Mouse (Mus musculus): ENCODE results near the gene Stx4a. TPM values are rescaled to one million over a fixed set of nuclear protein-coding genes. Genes with fewer than 3 reads are reported as not detected.

The Stx4a gene
- total and polyA plus RNA-seq, 3 experiments, result 54.0 to 102 (median 79.6) TPM

- no peak for DNase-seq
These were observed 74.3 kb downstream of the Stx4a start for GRCm38 (mm10) chr7:127898179-127898956.

Other genes with a start within 250 kb of the Stx4a start
- 10 to 100 TPM in 1 of 2 experiments, 1 to 10 TPM in 1; 7.6 to 11.4 TPM for gene Ccdc189, start 235.7 kb upstream of the Stx4a start, total RNA-seq (2021)
- gene Ccdc189, start 235.7 kb upstream of the Stx4a start, polyA plus RNA-seq (2012; rRNA removed), result 4.8 and 6.1 TPM in 2 replicates
- gene Rnf40, start 235.5 kb upstream of the Stx4a start, total RNA-seq (2021), result 10 to 100 TPM; 54.9 to 55.7 TPM
- gene Rnf40, start 235.5 kb upstream of the Stx4a start, polyA plus RNA-seq (2012; rRNA removed), result 19.3 and 23.3 TPM in 2 replicates
- gene Zfp629, start 208.5 kb upstream of the Stx4a start, total RNA-seq (2021), result 10 to 100 TPM; 16.3 to 21.2 TPM
- gene Zfp629, start 208.5 kb upstream of the Stx4a start, polyA plus RNA-seq (2012; rRNA removed), result 14.0 and 15.5 TPM in 2 replicates
- 10 to 100 TPM; 70.9 to 86.0 TPM for gene Bcl7c, start 115.4 kb upstream of the Stx4a start, total RNA-seq (2021)
- 70.5 and 78.0 TPM in 2 replicates for gene Bcl7c, start 115.4 kb upstream of the Stx4a start, polyA plus RNA-seq (2012; rRNA removed)
- gene Ctf1, start 111.6 kb upstream of the Stx4a start, total RNA-seq (2021), result 1 to 10 TPM; 3.3 to 3.7 TPM
- 18.9 and 22.1 TPM in 2 replicates for gene Ctf1, start 111.6 kb upstream of the Stx4a start, polyA plus RNA-seq (2012; rRNA removed)
- gene Ctf2, start 92.1 kb upstream of the Stx4a start, total RNA-seq (2021), result not detected
- not detected in 2 replicates for gene Ctf2, start 92.1 kb upstream of the Stx4a start, polyA plus RNA-seq (2012; rRNA removed)
- 10 to 100 TPM in 1 of 2 experiments, 1 to 10 TPM in 1; 9.5 to 11.6 TPM for gene Fbxl19, start 79.8 kb upstream of the Stx4a start, total RNA-seq (2021)
- gene Fbxl19, start 79.8 kb upstream of the Stx4a start, polyA plus RNA-seq (2012; rRNA removed), result 34.5 and 42.6 TPM in 2 replicates
- 10 to 100 TPM; 28.3 to 32.8 TPM for gene Orai3, start 54.5 kb upstream of the Stx4a start, total RNA-seq (2021)
- gene Orai3, start 54.5 kb upstream of the Stx4a start, polyA plus RNA-seq (2012; rRNA removed), result 90.6 and 94.8 TPM in 2 replicates
- gene Setd1a, start 47.6 kb upstream of the Stx4a start, total RNA-seq (2021), result 10 to 100 TPM; 36.0 to 42.6 TPM
- gene Setd1a, start 47.6 kb upstream of the Stx4a start, polyA plus RNA-seq (2012; rRNA removed), result 12.6 and 15.9 TPM in 2 replicates
- gene Gm49388, start 38.7 kb upstream of the Stx4a start, total RNA-seq (2021), result 1 to 10 TPM; 2.2 to 4.6 TPM
- not detected in 2 replicates for gene Gm49388, start 38.7 kb upstream of the Stx4a start, polyA plus RNA-seq (2012; rRNA removed)
- gene Hsd3b7, start 23.7 kb upstream of the Stx4a start, total RNA-seq (2021), result 10 to 100 TPM; 45.5 to 46.2 TPM
- gene Hsd3b7, start 23.7 kb upstream of the Stx4a start, polyA plus RNA-seq (2012; rRNA removed), result 83.9 and 86.5 TPM in 2 replicates
- gene Stx1b, start 255 bp downstream of the Stx4a start, total RNA-seq (2021), result 1 to 10 TPM; 5.0 to 6.9 TPM
- gene Stx1b, start 255 bp downstream of the Stx4a start, polyA plus RNA-seq (2012; rRNA removed), result 8.5 and 11.4 TPM in 2 replicates
- gene Zfp646, start 51.9 kb downstream of the Stx4a start, total RNA-seq (2021), result 10 to 100 TPM; 28.9 to 33.1 TPM
- gene Zfp646, start 51.9 kb downstream of the Stx4a start, polyA plus RNA-seq (2012; rRNA removed), result 14.1 and 15.9 TPM in 2 replicates
- 1 to 10 TPM; 7.2 to 9.7 TPM for gene Zfp668, start 52.5 kb downstream of the Stx4a start, total RNA-seq (2021)
- 8.1 and 10.3 TPM in 2 replicates for gene Zfp668, start 52.5 kb downstream of the Stx4a start, polyA plus RNA-seq (2012; rRNA removed)
- 1 to 10 TPM; 1.0 to 1.2 TPM for gene Prss53, start 66.7 kb downstream of the Stx4a start, total RNA-seq (2021)
- 3.0 and 4.5 TPM in 2 replicates for gene Prss53, start 66.7 kb downstream of the Stx4a start, polyA plus RNA-seq (2012; rRNA removed)
- gene Gm21974, start 71.2 kb downstream of the Stx4a start, total RNA-seq (2021), result not detected
- gene Gm21974, start 71.2 kb downstream of the Stx4a start, polyA plus RNA-seq (2012; rRNA removed), result not detected in 2 replicates
- gene Vkorc1, start 71.3 kb downstream of the Stx4a start, total RNA-seq (2021), result 10 to 100 TPM; 62.7 to 85.5 TPM
- 152 and 201 TPM in 2 replicates for gene Vkorc1, start 71.3 kb downstream of the Stx4a start, polyA plus RNA-seq (2012; rRNA removed)
- 100 to 1,000 TPM; 122 to 138 TPM for gene Bckdk, start 79.8 kb downstream of the Stx4a start, total RNA-seq (2021)
- 164 and 166 TPM in 2 replicates for gene Bckdk, start 79.8 kb downstream of the Stx4a start, polyA plus RNA-seq (2012; rRNA removed)
- 10 to 100 TPM; 24.6 to 27.1 TPM for gene Kat8, start 88.2 kb downstream of the Stx4a start, total RNA-seq (2021)
- 10.6 and 10.9 TPM in 2 replicates for gene Kat8, start 88.2 kb downstream of the Stx4a start, polyA plus RNA-seq (2012; rRNA removed)
- under 1 TPM in 1 of 2 experiments, not detected in 1; 0.24 TPM for gene Prss8, start 105.8 kb downstream of the Stx4a start, total RNA-seq (2021)
- 0.07 and 0.38 TPM in 2 replicates for gene Prss8, start 105.8 kb downstream of the Stx4a start, polyA plus RNA-seq (2012; rRNA removed)
- 1 to 10 TPM; 8.2 to 9.4 TPM for gene Prss36, start 122.4 kb downstream of the Stx4a start, total RNA-seq (2021)
- gene Prss36, start 122.4 kb downstream of the Stx4a start, polyA plus RNA-seq (2012; rRNA removed), result 24.8 and 27.8 TPM in 2 replicates
- gene Fus, start 143.2 kb downstream of the Stx4a start, total RNA-seq (2021), result 100 to 1,000 TPM; 176 to 229 TPM
- 139 and 145 TPM in 2 replicates for gene Fus, start 143.2 kb downstream of the Stx4a start, polyA plus RNA-seq (2012; rRNA removed)
- gene Pycard, start 169.6 kb downstream of the Stx4a start, total RNA-seq (2021), result 1 to 10 TPM; 2.3 to 3.7 TPM
- 4.4 and 8.1 TPM in 2 replicates for gene Pycard, start 169.6 kb downstream of the Stx4a start, polyA plus RNA-seq (2012; rRNA removed)
- gene Trim72, start 179.7 kb downstream of the Stx4a start, total RNA-seq (2021), result under 1 TPM in 1 of 2 experiments, not detected in 1; 0.17 TPM
- 0.16 and 0.29 TPM in 2 replicates for gene Trim72, start 179.7 kb downstream of the Stx4a start, polyA plus RNA-seq (2012; rRNA removed)
- 1 to 10 TPM; 5.5 to 9.1 TPM for gene Itgam, start 238.3 kb downstream of the Stx4a start, total RNA-seq (2021)
- 2.0 and 2.2 TPM in 2 replicates for gene Itgam, start 238.3 kb downstream of the Stx4a start, polyA plus RNA-seq (2012; rRNA removed)
- gene Gm49368, start 238.4 kb downstream of the Stx4a start, total RNA-seq (2021), result not detected
- gene Gm49368, start 238.4 kb downstream of the Stx4a start, polyA plus RNA-seq (2012; rRNA removed), result not detected in 2 replicates